In the genomic region with DNA sequence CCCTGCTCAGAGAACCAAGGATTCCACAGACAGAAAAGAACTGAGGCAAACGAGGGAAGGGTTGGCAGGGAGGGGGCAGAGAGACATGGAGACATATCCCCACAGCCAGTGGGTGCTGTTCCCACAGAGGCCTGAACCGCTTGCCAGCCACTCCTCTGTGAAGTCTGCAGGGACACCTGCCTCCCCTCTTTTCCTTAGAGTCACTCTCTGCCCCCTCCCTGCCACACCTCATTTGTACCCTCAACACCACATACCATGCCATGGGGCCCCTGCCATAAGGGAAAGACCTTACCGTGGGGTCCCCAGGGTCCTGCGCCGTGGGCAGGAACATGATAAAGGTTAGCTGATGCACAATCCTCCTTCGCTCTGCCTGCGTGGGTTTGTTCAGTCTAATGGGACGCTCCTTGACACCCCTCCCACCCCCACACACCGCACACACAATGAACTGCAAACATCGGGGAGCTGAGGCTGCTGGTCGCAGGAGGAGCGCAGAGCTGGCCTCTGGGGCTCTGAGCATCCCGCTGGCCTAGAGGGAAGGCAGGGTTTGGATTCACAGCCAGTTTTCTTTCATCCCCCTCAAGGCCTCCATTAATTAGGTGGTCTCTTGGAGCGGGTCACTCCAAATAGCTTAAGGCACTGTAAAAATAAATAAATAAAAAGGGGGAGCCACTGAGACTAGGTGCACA, we compare ENCODE assay signal across 9 mouse cellular contexts. TPM values are rescaled to one million over a fixed set of nuclear protein-coding genes. Genes with fewer than 3 reads are reported as not detected.
A peak's percentile ranks its signal among the peaks of the same experiment; 100 is the strongest.
DNase-seq lines count a peak whose midpoint lies in the region; ATAC-seq and TF ChIP-seq lines count a peak whose summit lies in the region.
"Had no signal": no experiment of that assay in that cellular context is flagged by ENCODE, and none has a peak within 500 bp of the region (broad histone marks: within the 10 kb centered on the region; RNA-seq: fewer than 3 reads in every experiment).

No protein-coding gene starts in this region.

- 43% methylated on average over 14 of the region's 14 CpGs for WGBS in heart, embryonic 15.5 days
- 25% methylated on average over 14 of the region's 14 CpGs for WGBS in embryonic facial prominence, embryonic 15.5 days
- 8% methylated on average over 14 of the region's 14 CpGs for WGBS in hindbrain, embryonic 13.5 days
- 7% methylated on average over 14 of the region's 14 CpGs for WGBS in midbrain, postnatal 0 days

- TF ChIP-seq CTCF in midbrain, postnatal 0 days (IDR thresholded peaks at IDR 0.05): peak; percentile 48

- no peak for DNase-seq in heart, adult 8-10 months (ENCODE audit: low spot score)
- no peak for DNase-seq in midbrain, postnatal 0 days (ENCODE audit: low spot score)
- no peak for DNase-seq in ovary, postnatal 14 days (ENCODE audit: low spot score)
- no peak for DNase-seq in right cerebral cortex, postnatal 25 days
- no peak for DNase-seq in B cell, adult 2 months

- no peak for ATAC-seq in heart, embryonic 15.5 days (replicated peaks; ENCODE audit: insufficient number of reproducible peaks, insufficient read depth, low FRiP score, low read depth)
- no peak for ATAC-seq in embryonic facial prominence, embryonic 15.5 days (ENCODE audit: insufficient number of reproducible peaks, low FRiP score, low TSS enrichment, low read depth)
- ATAC-seq in hindbrain, embryonic 13.5 days (ENCODE audit: low FRiP score): no peak
- ATAC-seq in midbrain, postnatal 0 days (ENCODE audit: low FRiP score): no peak

- peak overlapping the region; percentile 71 for H3K4me3 ChIP-seq in heart, embryonic 15.5 days
- peak overlapping the region; percentile 76; the same call in 1 of the 2 replicates for H3K4me3 ChIP-seq in embryonic facial prominence, embryonic 15.5 days (replicated peaks)
- peak overlapping the region; percentile 60 for H3K4me3 ChIP-seq in hindbrain, embryonic 13.5 days
- peak overlapping the region; percentile 59 for H3K4me3 ChIP-seq in midbrain, postnatal 0 days (ENCODE audit: low read depth, low read length)

- peak overlapping the region; percentile 85 for H3K4me2 ChIP-seq in heart, embryonic 15.5 days
- peak overlapping the region; percentile 63 for H3K4me2 ChIP-seq in embryonic facial prominence, embryonic 15.5 days (replicated peaks)
- H3K4me2 ChIP-seq in hindbrain, embryonic 13.5 days: peak overlapping the region; percentile 92
- H3K4me2 ChIP-seq in midbrain, postnatal 0 days (ENCODE audit: low read depth, low read length, poor library complexity, severe bottlenecking): peak overlapping the region; percentile 72

- H3K27me3 ChIP-seq in heart, embryonic 15.5 days: no peaks in the 10 kb centered on the region
- H3K27me3 ChIP-seq in embryonic facial prominence, embryonic 15.5 days: no peaks in the 10 kb centered on the region
- H3K27me3 ChIP-seq in hindbrain, embryonic 13.5 days: no peaks in the 10 kb centered on the region
- no peaks in the 10 kb centered on the region for H3K27me3 ChIP-seq in midbrain, postnatal 0 days (ENCODE audit: insufficient read depth, low read length)

- peak overlapping the region; percentile 100 for H3K27ac ChIP-seq in heart, embryonic 15.5 days
- H3K27ac ChIP-seq in embryonic facial prominence, embryonic 15.5 days (replicated peaks): peak overlapping the region; percentile 99
- peak overlapping the region; percentile 99 for H3K27ac ChIP-seq in hindbrain, embryonic 13.5 days
- peak overlapping the region; percentile 98 for H3K27ac ChIP-seq in midbrain, postnatal 0 days (ENCODE audit: low read depth, low read length)

- H3K4me1 ChIP-seq in heart, embryonic 15.5 days (replicated peaks): peaks cover 58% of the 10 kb centered on the region
- H3K4me1 ChIP-seq in embryonic facial prominence, embryonic 15.5 days: peaks cover 44% of the 10 kb centered on the region
- peaks cover 67% of the 10 kb centered on the region for H3K4me1 ChIP-seq in hindbrain, embryonic 13.5 days (replicated peaks)
- peaks cover 45% of the 10 kb centered on the region for H3K4me1 ChIP-seq in midbrain, postnatal 0 days (ENCODE audit: insufficient read depth, low read length)

- H3K9ac ChIP-seq in heart, embryonic 15.5 days: peak overlapping the region; percentile 33; the same call in 1 of the 2 replicates
- H3K9ac ChIP-seq in embryonic facial prominence, embryonic 15.5 days: peak overlapping the region; percentile 76; the same call in 1 of the 2 replicates
- peak overlapping the region; percentile 92 for H3K9ac ChIP-seq in hindbrain, embryonic 13.5 days
- H3K9ac ChIP-seq in midbrain, postnatal 0 days (replicated peaks; ENCODE audit: low read length, poor library complexity, severe bottlenecking): peak overlapping the region; percentile 94

- H3K9me3 ChIP-seq in heart, embryonic 15.5 days (replicated peaks): no peaks in the 10 kb centered on the region
- no peaks in the 10 kb centered on the region for H3K9me3 ChIP-seq in embryonic facial prominence, embryonic 15.5 days (replicated peaks)
- H3K9me3 ChIP-seq in hindbrain, embryonic 13.5 days: no peaks in the 10 kb centered on the region
- no peaks in the 10 kb centered on the region for H3K9me3 ChIP-seq in midbrain, postnatal 0 days (ENCODE audit: low read length)

- no peaks in the 10 kb centered on the region for H3K36me3 ChIP-seq in heart, embryonic 15.5 days
- H3K36me3 ChIP-seq in embryonic facial prominence, embryonic 15.5 days: no peaks in the 10 kb centered on the region
- H3K36me3 ChIP-seq in hindbrain, embryonic 13.5 days: no peaks in the 10 kb centered on the region
- no peaks in the 10 kb centered on the region for H3K36me3 ChIP-seq in midbrain, postnatal 0 days (ENCODE audit: insufficient read depth, low read length)

RNA-seq across cellular contexts. Expression of a gene that starts 18.1 kb away (rescaled TPM):
- 50.9 and 57.2 TPM in 2 replicates for polyA plus RNA-seq in heart, embryonic 15.5 days (2015; fragmentation: Nextera tagmentation; extraction: Ambion mirVana)
- total RNA-seq in heart, adult 8-10 months (2022): 10 to 100 TPM; 56.8 to 62.6 (median 60.6) TPM
- 39.7 and 42.4 TPM in 2 replicates for polyA plus RNA-seq in embryonic facial prominence, embryonic 15.5 days (2015; fragmentation: Nextera tagmentation; extraction: Ambion mirVana)
- polyA plus RNA-seq in hindbrain, embryonic 13.5 days (2015; fragmentation: Nextera tagmentation; extraction: Ambion mirVana): 86.2 and 87.6 TPM in 2 replicates
- 279 and 347 TPM in 2 replicates for total RNA-seq in midbrain, postnatal 0 days (2014; rRNA removed)
- 187 and 189 TPM in 2 replicates for polyA plus RNA-seq in midbrain, postnatal 0 days (2015; fragmentation: Nextera tagmentation; extraction: Ambion mirVana)

RNA-seq across cellular contexts. Expression of a gene that starts 19.6 kb away (rescaled TPM):
- 13.1 and 18.5 TPM in 2 replicates for polyA plus RNA-seq in heart, embryonic 15.5 days (2015; fragmentation: Nextera tagmentation; extraction: Ambion mirVana)
- 1 to 10 TPM; 7.4 to 9.5 (median 7.7) TPM for total RNA-seq in heart, adult 8-10 months (2022)
- 30.3 and 33.1 TPM in 2 replicates for polyA plus RNA-seq in embryonic facial prominence, embryonic 15.5 days (2015; fragmentation: Nextera tagmentation; extraction: Ambion mirVana)
- polyA plus RNA-seq in hindbrain, embryonic 13.5 days (2015; fragmentation: Nextera tagmentation; extraction: Ambion mirVana): 17.4 and 19.9 TPM in 2 replicates
- total RNA-seq in midbrain, postnatal 0 days (2014; rRNA removed): 31.3 and 32.8 TPM in 2 replicates
- 25.5 and 26.3 TPM in 2 replicates for polyA plus RNA-seq in midbrain, postnatal 0 days (2015; fragmentation: Nextera tagmentation; extraction: Ambion mirVana)

RNA-seq across cellular contexts. Expression of a gene that starts 28.9 kb away (rescaled TPM):
- 55.7 and 71.7 TPM in 2 replicates for polyA plus RNA-seq in heart, embryonic 15.5 days (2015; fragmentation: Nextera tagmentation; extraction: Ambion mirVana)
- total RNA-seq in heart, adult 8-10 months (2022): 10 to 100 TPM; 53.6 to 60.6 (median 56.2) TPM
- polyA plus RNA-seq in embryonic facial prominence, embryonic 15.5 days (2015; fragmentation: Nextera tagmentation; extraction: Ambion mirVana): 93.7 and 100 TPM in 2 replicates
- 91.6 and 92.3 TPM in 2 replicates for polyA plus RNA-seq in hindbrain, embryonic 13.5 days (2015; fragmentation: Nextera tagmentation; extraction: Ambion mirVana)
- total RNA-seq in midbrain, postnatal 0 days (2014; rRNA removed): 55.9 and 57.0 TPM in 2 replicates
- polyA plus RNA-seq in midbrain, postnatal 0 days (2015; fragmentation: Nextera tagmentation; extraction: Ambion mirVana): 58.2 and 62.3 TPM in 2 replicates

RNA-seq across cellular contexts. Expression of a gene that starts 49.5 kb away (rescaled TPM):
- polyA plus RNA-seq in heart, embryonic 15.5 days (2015; fragmentation: Nextera tagmentation; extraction: Ambion mirVana): 0.09 TPM in 1 of 2 replicates, not detected in the other
- total RNA-seq in heart, adult 8-10 months (2022): not detected
- polyA plus RNA-seq in embryonic facial prominence, embryonic 15.5 days (2015; fragmentation: Nextera tagmentation; extraction: Ambion mirVana): 0.07 TPM in 1 of 2 replicates, not detected in the other
- polyA plus RNA-seq in hindbrain, embryonic 13.5 days (2015; fragmentation: Nextera tagmentation; extraction: Ambion mirVana): 0.12 and 0.19 TPM in 2 replicates
- total RNA-seq in midbrain, postnatal 0 days (2014; rRNA removed): not detected in 2 replicates
- not detected in 2 replicates for polyA plus RNA-seq in midbrain, postnatal 0 days (2015; fragmentation: Nextera tagmentation; extraction: Ambion mirVana)
- total RNA-seq: granulocyte monocyte progenitor cell, adult 5-6 weeks had no signal

Comparison
In these comparisons a context has a peak if more than half of its experiments do, and no peak if none do; other contexts are left out.
1. H3K9ac ChIP-seq: peak in every context shown above with its lines; median percentile 94 in midbrain, postnatal 0 days; 92 in hindbrain, embryonic 13.5 days; 76 in embryonic facial prominence, embryonic 15.5 days; 33 in heart, embryonic 15.5 days.